Mouse (Mus musculus) limb, embryonic 10.5 days (tissue): ENCODE data around the gene BC016579. TPM values are rescaled to one million over a fixed set of nuclear protein-coding genes. Genes with fewer than 3 reads are reported as not detected.
A peak's percentile ranks its signal among the peaks of the same experiment; 100 is the strongest.

ENCODE experiments used
- DNase-seq: peaks from one replicate; pipeline ENCODE4 v3.0.0-alpha.2; 2017; ENCODE audit warnings: low spot score
- H3K27ac ChIP-seq: fragments of 300-500 bp; sonication (generic); 2 replicates; pipeline ENCODE4 v1.5.1; 2016; ENCODE audit warnings: mild to moderate bottlenecking
- H3K27me3 ChIP-seq: fragments of 300-500 bp; sonication (generic); 2 replicates; pipeline ENCODE4 v1.6.1; 2016; ENCODE audit warnings: low read depth, mild to moderate bottlenecking; ENCODE audit not compliant: poor library complexity, severe bottlenecking
- H3K36me3 ChIP-seq: fragments of 300-500 bp; sonication (generic); 2 replicates; pipeline ENCODE4 v1.6.1; 2016; ENCODE audit warnings: mild to moderate bottlenecking, moderate library complexity
- H3K4me1 ChIP-seq: fragments of 300-500 bp; sonication (generic); 2 replicates; pipeline ENCODE4 v1.6.1; 2016
- H3K4me3 ChIP-seq: fragments of 300-500 bp; sonication (generic); 2 replicates; pipeline ENCODE4 v1.5.1; 2016; ENCODE audit warnings: mild to moderate bottlenecking, moderate library complexity
- H3K9me3 ChIP-seq: fragments of 300-500 bp; sonication (generic); replicated peaks from 2 replicates; pipeline ENCODE4 v1.6.1; 2016; ENCODE audit warnings: mild to moderate bottlenecking
- WGBS: fragments of 180-500 bp; shearing (Covaris S2); methylation state at CpG from one replicate; pipeline ENCODE4 v1.1.7; 2016; 5-methylcytosine and 5-hydroxymethylcytosine counted together
- polyA plus RNA-seq: library from polyadenylated mRNA; unstranded; fragments of >200 nt; fragmentation: Nextera tagmentation; extraction: Ambion mirVana; gene quantifications from 2 replicates; pipeline ENCODE4 v1.2.1, GENCODE M21; 2016

Gene BC016579
- polyA plus RNA-seq, 1 experiment from 2014 or later = not detected

DNA sequence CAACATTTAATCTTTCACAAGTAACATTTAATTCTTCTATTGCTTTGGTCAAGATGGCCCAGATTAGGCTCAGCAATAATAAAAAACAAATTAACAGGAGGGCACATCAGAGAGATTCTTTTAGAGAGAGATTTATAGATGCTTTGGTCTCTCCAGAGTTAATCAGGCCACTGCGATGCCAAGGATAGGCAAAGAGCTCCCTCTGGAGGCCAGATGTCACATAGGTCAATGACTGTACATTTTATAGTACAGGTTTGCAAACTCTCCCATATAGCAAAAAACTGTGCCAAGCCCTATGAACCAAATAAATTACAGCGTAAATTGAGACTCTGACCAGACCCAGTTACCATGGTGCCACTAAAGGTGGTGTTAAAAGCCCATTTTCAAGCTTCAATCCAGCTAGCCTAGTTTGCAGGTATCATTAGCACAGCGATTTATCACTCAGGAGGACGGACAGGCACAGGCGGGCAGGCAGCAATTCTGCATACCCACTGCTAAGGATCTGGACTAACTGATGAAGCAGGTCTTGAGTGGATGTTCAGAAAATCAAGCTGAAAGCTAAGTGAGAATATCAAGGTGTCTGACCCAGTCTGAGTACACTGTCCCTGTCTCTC, 23.4 kb downstream of the BC016579 start:
- 52% methylated on average over 5 of the region's 5 CpGs for WGBS
- Histone ChIP-seq H3K9me3 (no peaks in the 10 kb centered on the region), H3K27ac (no peak overlapping the region), H3K4me1 (no peaks in the 10 kb centered on the region), H3K36me3 (no peaks in the 10 kb centered on the region), H3K4me3 (no peak overlapping the region), H3K27me3 (no peaks in the 10 kb centered on the region)
- DNase-seq = peak; percentile 66

DNA sequence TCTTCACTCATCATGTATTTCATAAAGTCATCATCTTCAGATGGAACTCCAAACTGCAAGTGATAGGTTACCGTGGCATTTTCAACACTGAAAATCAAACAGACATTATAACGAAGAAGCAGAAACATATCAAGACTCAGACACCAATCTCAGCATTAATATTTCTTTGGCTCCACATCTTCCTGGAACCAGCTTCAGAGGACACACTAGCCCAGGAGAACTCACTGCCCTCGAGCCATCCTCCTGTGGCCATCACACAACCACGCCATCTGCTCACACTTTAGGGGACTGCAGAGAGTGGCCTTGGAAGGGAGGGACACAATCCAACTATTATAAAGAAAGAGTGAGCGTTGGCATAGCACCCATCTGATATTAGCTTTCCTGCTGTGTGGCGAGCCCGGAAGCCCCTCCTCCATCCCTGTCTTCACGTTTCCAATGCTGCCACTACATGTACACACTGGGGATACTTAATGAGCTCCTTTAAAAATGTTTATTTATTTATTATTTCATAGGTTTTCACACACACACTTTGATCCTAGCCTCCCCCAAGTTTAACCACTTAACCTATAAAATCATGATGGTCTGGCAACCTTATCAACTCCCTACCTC, 24.3 kb downstream of the BC016579 start:
- H3K4me3 ChIP-seq = no peak overlapping the region
- H3K27me3 ChIP-seq = no peaks in the 10 kb centered on the region
- H3K36me3 ChIP-seq = no peaks in the 10 kb centered on the region
- DNase-seq = no peak
- no peak overlapping the region for H3K27ac ChIP-seq
- 82% methylated on average over 8 of the region's 8 CpGs for WGBS
- no peaks in the 10 kb centered on the region for H3K9me3 ChIP-seq
- H3K4me1 ChIP-seq = no peaks in the 10 kb centered on the region

DNA sequence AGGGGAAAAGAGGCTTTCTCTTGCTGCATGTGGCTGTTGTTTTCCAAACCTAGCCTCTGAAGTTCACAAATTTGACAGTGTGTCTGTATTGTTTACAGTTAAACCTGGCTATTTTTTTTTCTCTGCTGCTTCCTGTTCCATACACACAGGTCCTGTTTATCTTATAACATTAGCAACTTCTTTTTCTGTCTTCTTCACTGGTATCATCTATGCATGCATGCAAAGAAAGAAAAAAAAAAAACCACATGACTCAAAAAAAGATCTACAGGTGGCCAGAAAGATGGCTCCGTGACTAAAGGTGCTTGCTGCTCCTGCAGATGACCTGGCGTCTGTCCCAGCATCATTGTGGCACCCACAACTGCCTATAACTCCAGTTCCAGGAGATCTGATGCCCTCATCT, 28.5 kb downstream of the BC016579 start:
- no peaks in the 10 kb centered on the region for H3K27me3 ChIP-seq
- H3K4me3 ChIP-seq = no peak overlapping the region
- H3K27ac ChIP-seq = no peak overlapping the region
- 89% methylated on average over 2 of the region's 2 CpGs for WGBS
- no peaks in the 10 kb centered on the region for H3K36me3 ChIP-seq
- no peaks in the 10 kb centered on the region for H3K9me3 ChIP-seq
- no peak for DNase-seq
- H3K4me1 ChIP-seq = no peaks in the 10 kb centered on the region

GRCm38 (mm10) chr16:45624791-45625190, 29.1 kb downstream of the BC016579 start:
- no peaks in the 10 kb centered on the region for H3K36me3 ChIP-seq
- WGBS = 95% methylated on average over 2 of the region's 2 CpGs

DNA sequence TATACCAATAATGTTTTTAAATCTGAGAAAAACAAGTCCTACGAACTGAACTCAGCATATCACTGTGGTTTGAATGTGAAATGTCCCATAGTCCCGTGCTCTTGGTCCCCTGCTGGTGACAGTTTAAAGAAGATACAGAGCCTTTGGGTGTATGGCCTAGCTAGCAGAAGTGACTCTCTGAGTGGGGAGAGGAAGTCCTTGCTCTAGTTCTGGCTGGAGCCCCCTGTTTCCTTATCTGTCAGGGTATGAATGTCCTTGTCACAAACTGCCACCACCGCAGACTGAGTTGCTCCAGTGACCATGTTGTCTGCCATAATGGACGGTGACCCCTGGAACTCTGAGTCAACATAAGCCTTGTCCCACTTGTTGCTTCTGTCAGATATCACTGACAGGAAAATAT, 30.6 kb downstream of the BC016579 start:
- H3K27ac ChIP-seq = no peak overlapping the region
- WGBS = 92% methylated on average over 4 of the region's 4 CpGs
- H3K36me3 ChIP-seq = no peaks in the 10 kb centered on the region
- H3K27me3 ChIP-seq = no peaks in the 10 kb centered on the region
- no peaks in the 10 kb centered on the region for H3K4me1 ChIP-seq
- H3K9me3 ChIP-seq = no peaks in the 10 kb centered on the region
- H3K4me3 ChIP-seq = no peak overlapping the region
- no peak for DNase-seq

More at GRCm38 (mm10) chr16:45624791-45625190, 29.1 kb downstream of the BC016579 start:
- H3K4me1 ChIP-seq = no peaks in the 10 kb centered on the region
- H3K27ac ChIP-seq = no peak overlapping the region
- no peak overlapping the region for H3K4me3 ChIP-seq
- H3K9me3 ChIP-seq = no peaks in the 10 kb centered on the region
- DNase-seq = no peak
- H3K27me3 ChIP-seq = no peaks in the 10 kb centered on the region

GRCm38 (mm10) chr16:45619751-45620375, 34.0 kb downstream of the BC016579 start:
- no peaks in the 10 kb centered on the region for H3K36me3 ChIP-seq
- no peaks in the 10 kb centered on the region for H3K9me3 ChIP-seq
- no peak overlapping the region for H3K4me3 ChIP-seq
- no peaks in the 10 kb centered on the region for H3K4me1 ChIP-seq
- H3K27me3 ChIP-seq = no peaks in the 10 kb centered on the region
- DNase-seq = no peak
- H3K27ac ChIP-seq = no peak overlapping the region
- 78% methylated on average over 8 of the region's 8 CpGs for WGBS

DNA sequence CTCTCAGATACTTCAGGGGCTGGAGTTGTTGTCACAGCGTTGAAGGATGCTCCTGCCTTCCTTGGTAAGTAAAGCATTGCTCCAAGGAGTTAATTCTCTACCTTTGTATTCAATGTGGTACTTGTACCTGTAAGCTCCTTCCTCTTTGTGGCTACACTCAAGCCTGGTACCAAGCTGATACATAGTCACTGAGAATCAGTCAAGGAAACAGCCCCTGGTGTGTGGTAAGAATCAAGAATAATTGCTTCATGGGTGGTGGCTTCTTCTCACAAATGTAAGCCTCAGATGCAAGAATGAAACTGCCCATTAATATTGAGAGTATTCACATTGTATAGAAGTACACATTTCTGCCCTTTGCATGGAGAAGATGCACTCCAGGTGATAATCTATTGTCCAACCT, 37.9 kb downstream of the BC016579 start:
- no peak for DNase-seq
- Histone ChIP-seq H3K4me1 (no peaks in the 10 kb centered on the region), H3K27me3 (no peaks in the 10 kb centered on the region), H3K36me3 (no peaks in the 10 kb centered on the region), H3K27ac (no peak overlapping the region), H3K4me3 (no peak overlapping the region), H3K9me3 (no peaks in the 10 kb centered on the region)
- 85% methylated on average over 1 of the region's 1 CpGs for WGBS

DNA sequence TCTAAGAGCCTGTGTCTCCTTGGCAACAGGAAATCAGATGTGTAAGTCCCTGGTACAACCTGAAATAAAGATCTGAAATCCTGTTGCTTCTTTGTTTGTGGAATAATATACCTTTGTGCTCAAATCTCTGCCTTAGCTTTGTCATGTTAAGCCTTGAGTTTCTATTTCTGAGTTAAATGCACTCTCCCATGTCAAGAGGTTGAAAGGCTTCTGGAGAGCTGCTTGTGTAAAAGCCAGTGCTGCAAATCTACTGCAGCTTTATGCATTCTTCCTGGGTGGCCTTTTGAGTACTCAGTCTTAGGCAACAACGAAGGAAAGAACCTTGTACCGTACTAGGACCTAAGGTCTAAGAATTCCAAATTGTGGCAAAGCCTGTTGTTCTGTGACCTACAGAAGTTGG, 40.6 kb downstream of the BC016579 start:
- H3K9me3 ChIP-seq = no peaks in the 10 kb centered on the region

GRCm38 (mm10) chr16:45610267-45610666, 43.6 kb downstream of the BC016579 start, which contains the start of gene Gcsam:
Gene Gcsam, plus strand, starts transcription at chr16:45610380.
- no peak for DNase-seq
- Histone ChIP-seq H3K27me3 (no peaks in the 10 kb centered on the region), H3K27ac (no peak within 1 kb of the TSS), H3K4me3 (no peak within 1 kb of the TSS), H3K36me3 (no peaks in the 10 kb centered on the region), H3K4me1 (0 out of 2 replicates have a peak, but pooled peaks cover 6% of the 10 kb centered on the region), H3K9me3 (no peaks in the 10 kb centered on the region)
- 78% methylated on average over 4 of the region's 4 CpGs for WGBS

More for the DNA sequence above, 40.6 kb downstream of the BC016579 start:
- H3K4me3 ChIP-seq = no peak overlapping the region
- H3K27me3 ChIP-seq = no peaks in the 10 kb centered on the region
- H3K36me3 ChIP-seq = no peaks in the 10 kb centered on the region
- 81% methylated on average over 2 of the region's 2 CpGs for WGBS
- no peak for DNase-seq
- no peak overlapping the region for H3K27ac ChIP-seq
- 0 out of 2 replicates have a peak, but pooled peaks cover 6% of the 10 kb centered on the region for H3K4me1 ChIP-seq

DNA sequence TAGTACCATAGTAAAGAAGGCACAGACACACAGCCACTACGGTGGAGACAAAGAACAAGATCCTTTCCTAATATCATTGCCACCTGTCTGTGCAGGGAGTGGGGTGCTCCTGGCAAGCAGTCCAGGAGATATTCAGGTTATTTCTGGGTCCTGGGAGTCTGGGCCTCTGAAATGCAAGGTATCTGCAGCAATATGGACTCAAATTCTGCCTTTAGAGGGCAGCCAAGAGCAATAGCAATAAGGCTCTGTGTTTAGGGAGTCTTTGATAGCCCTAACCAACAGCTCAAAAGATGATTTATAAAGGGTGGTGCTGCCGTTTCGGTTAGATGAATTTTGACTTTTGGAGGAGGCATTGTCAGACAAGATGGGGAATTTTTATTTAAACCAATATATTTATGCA, 44.6 kb downstream of the BC016579 start:
- no peak overlapping the region for H3K27ac ChIP-seq
- no peak overlapping the region for H3K4me3 ChIP-seq
- WGBS = 82% methylated on average over 3 of the region's 3 CpGs
- no peaks in the 10 kb centered on the region for H3K9me3 ChIP-seq
- 0 out of 2 replicates have a peak, but pooled peaks cover 6% of the 10 kb centered on the region for H3K4me1 ChIP-seq
- no peak for DNase-seq
- no peaks in the 10 kb centered on the region for H3K27me3 ChIP-seq
- H3K36me3 ChIP-seq = no peaks in the 10 kb centered on the region

DNA sequence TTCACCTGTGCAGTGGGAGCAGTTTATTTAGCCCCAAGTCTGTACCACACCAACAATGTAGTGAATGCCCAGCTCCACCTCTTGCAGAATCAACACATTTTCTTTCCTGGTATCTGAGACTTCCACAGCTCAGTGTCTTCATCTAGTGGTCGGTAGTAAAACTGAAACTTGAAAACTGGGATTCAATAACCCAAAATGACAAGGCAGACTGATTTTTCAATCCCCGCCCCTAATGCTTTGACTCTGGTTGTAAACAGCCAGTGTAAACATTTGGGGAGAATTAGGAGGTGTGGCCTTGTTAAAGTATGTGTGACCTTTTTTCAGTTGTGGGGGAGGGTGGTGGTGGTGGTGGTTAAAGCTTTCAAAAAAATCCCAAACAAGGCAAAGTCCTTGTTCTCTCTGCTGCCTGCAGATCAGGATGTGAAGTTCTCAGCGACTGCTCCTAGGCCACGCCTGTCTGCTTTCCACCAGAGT, 45.4 kb downstream of the BC016579 start:
- DNase-seq = no peak

DNA sequence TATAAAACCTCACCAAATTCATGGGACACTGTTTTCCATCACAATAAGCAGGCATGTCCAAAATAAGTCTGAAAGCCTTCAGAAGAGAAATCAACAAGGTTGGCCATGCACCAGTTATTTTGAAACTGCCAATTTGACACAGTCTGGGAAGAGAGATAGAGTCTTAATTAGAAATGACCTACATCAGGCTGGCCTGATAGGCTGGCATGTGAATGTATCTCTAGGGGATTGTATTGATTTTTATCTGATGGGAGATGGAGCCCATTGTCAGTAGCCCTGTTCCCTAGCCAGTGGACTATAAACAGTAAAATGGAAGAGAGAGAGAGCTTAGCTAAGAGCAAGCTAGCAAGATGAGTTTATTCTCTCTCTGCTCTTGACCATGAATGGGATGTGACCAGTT, 58.4 kb downstream of the BC016579 start:
- Histone ChIP-seq H3K9me3 (no peaks in the 10 kb centered on the region), H3K36me3 (no peaks in the 10 kb centered on the region)

More for the DNA sequence above, 45.4 kb downstream of the BC016579 start:
- WGBS = 45% methylated on average over 4 of the region's 4 CpGs
- H3K36me3 ChIP-seq = no peaks in the 10 kb centered on the region
- no peak overlapping the region for H3K4me3 ChIP-seq
- 0 out of 2 replicates have a peak, but pooled peaks cover 6% of the 10 kb centered on the region for H3K4me1 ChIP-seq
- H3K9me3 ChIP-seq = no peaks in the 10 kb centered on the region
- no peaks in the 10 kb centered on the region for H3K27me3 ChIP-seq
- H3K27ac ChIP-seq = no peak overlapping the region

GRCm38 (mm10) chr16:45593656-45594055, 60.2 kb downstream of the BC016579 start:
- WGBS = 87% methylated on average over 1 of the region's 1 CpGs
- DNase-seq = no peak
- Histone ChIP-seq H3K4me1 (no peaks in the 10 kb centered on the region), H3K27me3 (no peaks in the 10 kb centered on the region), H3K27ac (no peak overlapping the region), H3K4me3 (no peak overlapping the region), H3K9me3 (no peaks in the 10 kb centered on the region), H3K36me3 (no peaks in the 10 kb centered on the region)

More for the DNA sequence above, 58.4 kb downstream of the BC016579 start:
- Histone ChIP-seq H3K27me3 (no peaks in the 10 kb centered on the region), H3K4me1 (peaks cover 5% of the 10 kb centered on the region), H3K4me3 (no peak overlapping the region), H3K27ac (no peak overlapping the region)
- no peak for DNase-seq
